16 mouse cellular contexts compared by ENCODE assay signal in the genomic region with DNA sequence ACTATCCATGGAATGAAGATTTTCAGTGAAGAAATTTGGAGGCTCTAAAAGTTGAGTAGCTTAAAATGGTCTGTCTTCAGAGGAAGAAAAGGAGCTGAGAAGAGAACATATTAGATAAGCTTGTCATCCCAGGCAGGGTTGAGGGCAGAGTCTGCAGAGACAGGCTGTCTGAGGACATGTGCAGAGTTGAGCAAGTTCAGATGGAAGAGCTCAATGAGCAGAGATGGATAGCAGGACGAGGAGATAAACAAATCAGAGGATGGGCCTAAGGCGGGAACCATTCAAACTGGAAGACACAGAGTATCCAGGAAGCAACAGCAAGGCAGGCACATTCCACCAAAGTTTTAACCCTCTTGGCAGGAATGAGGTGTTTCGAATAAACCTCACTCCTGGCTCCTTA.
"Had no signal": no experiment of that assay in that cellular context is flagged by ENCODE, and none has a peak within 500 bp of the region (broad histone marks: within the 10 kb centered on the region; RNA-seq: fewer than 3 reads in every experiment).

No protein-coding gene starts in this region.

- H3K9ac ChIP-seq: limb, embryonic 12.5 days; liver, embryonic 15.5 days; midbrain, embryonic 12.5 days; neural tube, embryonic 13.5 days had no signal

- H3K27me3 ChIP-seq: limb, embryonic 12.5 days; liver, embryonic 15.5 days; midbrain, embryonic 12.5 days; neural tube, embryonic 13.5 days had no signal

- H3K4me2 ChIP-seq: limb, embryonic 12.5 days; liver, embryonic 11.5 days; liver, embryonic 15.5 days; midbrain, embryonic 12.5 days; neural tube, embryonic 13.5 days had no signal

- H3K4me3 ChIP-seq: layer of hippocampus, adult 2 months; limb, embryonic 12.5 days; liver, embryonic 15.5 days; midbrain, embryonic 12.5 days; neural tube, embryonic 13.5 days had no signal

- H3K27ac ChIP-seq: layer of hippocampus, adult 2 months; limb, embryonic 12.5 days; liver, embryonic 15.5 days; midbrain, embryonic 12.5 days; neural tube, embryonic 13.5 days had no signal

- H3K9me3 ChIP-seq: limb, embryonic 12.5 days; liver, embryonic 15.5 days; midbrain, embryonic 12.5 days; neural tube, embryonic 13.5 days had no signal

- DNase-seq: kidney, postnatal 4 days; retina, postnatal 1 day; right cerebral cortex, postnatal 4 days; spleen, adult 18-20 months; thymus, adult 18-20 months; thymus, postnatal 14 days had no signal

- H3K36me3 ChIP-seq: limb, embryonic 12.5 days; liver, embryonic 15.5 days; midbrain, embryonic 12.5 days; neural tube, embryonic 13.5 days had no signal

- ATAC-seq: hindbrain, embryonic 16.5 days; inflammation-experienced regulatory T-cells, adult 6 months; intestine, postnatal 0 days; midbrain, embryonic 16.5 days had no signal
